Mouse (Mus musculus) liver, embryonic 12.5 days (tissue): Measurements from ENCODE around the gene A3galt2. TPM values are rescaled to one million over a fixed set of nuclear protein-coding genes. Genes with fewer than 3 reads are reported as not detected.
A peak's percentile ranks its signal among the peaks of the same experiment; 100 is the strongest.

Source experiments
- ATAC-seq: fragments of 200-750 bp; cut with Nextera tagmentation; 2 replicates; pipeline ENCODE4 v1.8.0; 2017; ENCODE audit warnings: moderate number of reproducible peaks, mild to moderate bottlenecking, moderate library complexity
- H3K27ac ChIP-seq: fragments of 300-500 bp; sonication (generic); 2 replicates; pipeline ENCODE4 v1.5.1; 2016; ENCODE audit warnings: mild to moderate bottlenecking
- H3K27me3 ChIP-seq: fragments of 300-500 bp; sonication (generic); replicated peaks from 2 replicates; pipeline ENCODE4 v1.6.1; 2016; ENCODE audit warnings: mild to moderate bottlenecking, moderate library complexity
- H3K36me3 ChIP-seq: fragments of 300-500 bp; sonication (generic); 2 replicates; pipeline ENCODE4 v1.6.1; 2016; ENCODE audit warnings: mild to moderate bottlenecking, moderate library complexity
- H3K4me1 ChIP-seq: fragments of 300-500 bp; sonication (generic); 2 replicates; pipeline ENCODE4 v1.6.1; 2016
- H3K4me2 ChIP-seq: fragments of 300-500 bp; sonication (generic); 2 replicates; pipeline ENCODE4 v1.6.1; 2016; ENCODE audit warnings: mild to moderate bottlenecking, moderate library complexity
- H3K4me3 ChIP-seq: fragments of 300-500 bp; sonication (generic); 2 replicates; pipeline ENCODE4 v1.5.1; 2016; ENCODE audit warnings: mild to moderate bottlenecking, moderate library complexity
- H3K9ac ChIP-seq: fragments of 300-500 bp; sonication (generic); 2 replicates; pipeline ENCODE4 v1.6.1; 2016; ENCODE audit warnings: mild to moderate bottlenecking, moderate library complexity
- H3K9me3 ChIP-seq: fragments of 300-500 bp; sonication (generic); replicated peaks from 2 replicates; pipeline ENCODE4 v1.6.1; 2016; ENCODE audit warnings: mild to moderate bottlenecking, moderate library complexity
- WGBS: fragments of 180-500 bp; shearing (Covaris S2); methylation state at CpG from one replicate; pipeline ENCODE4 v1.1.7; 2016; ENCODE audit not compliant: insufficient replicate concordance; 5-methylcytosine and 5-hydroxymethylcytosine counted together
- polyA plus RNA-seq: library from polyadenylated mRNA; unstranded; fragments of >200 nt; fragmentation: Nextera tagmentation; extraction: Ambion mirVana; gene quantifications from 2 replicates; pipeline ENCODE4 v1.2.1, GENCODE M21; 2016

The A3galt2 gene
- polyA plus RNA-seq, result 0.04 and 0.06 TPM in 2 replicates

DNA sequence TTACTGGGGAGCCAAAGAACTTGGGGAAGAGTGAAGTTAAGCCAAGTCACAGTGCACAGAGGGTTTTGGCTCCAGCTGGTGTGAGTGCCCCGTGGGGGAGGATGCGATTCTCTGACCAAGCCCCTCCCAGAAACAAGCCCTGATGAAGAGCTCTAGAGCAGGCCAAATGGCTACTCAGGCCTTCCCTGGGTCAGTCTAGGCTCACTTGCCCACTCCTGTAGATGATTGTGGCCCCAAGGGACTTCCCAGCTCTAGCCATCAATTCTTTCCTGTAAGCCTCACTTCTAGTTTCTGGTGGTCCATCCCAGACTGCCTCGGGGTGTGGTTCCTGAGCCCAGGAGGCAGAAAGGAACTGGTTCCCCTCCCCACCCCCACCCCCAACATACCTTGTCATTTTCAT, at the start of gene A3galt2:
A3galt2 (plus strand) TSS at position 301 of the 400 bp plus-strand sequence.
- H3K27me3 ChIP-seq, result no peaks in the 10 kb centered on the region
- no peaks in the 10 kb centered on the region for H3K9me3 ChIP-seq
- no peak within 1 kb of the TSS for H3K9ac ChIP-seq
- H3K27ac ChIP-seq, result no peak within 1 kb of the TSS
- no peak within 1 kb of the TSS for H3K4me3 ChIP-seq
- H3K4me1 ChIP-seq, result peaks cover 13% of the 10 kb centered on the region
- no peak within 1 kb of the TSS for H3K4me2 ChIP-seq
- WGBS, result 61% methylated on average over 3 of the region's 3 CpGs
- peaks cover 41% of the 10 kb centered on the region for H3K36me3 ChIP-seq
- ATAC-seq, result no peak

DNA sequence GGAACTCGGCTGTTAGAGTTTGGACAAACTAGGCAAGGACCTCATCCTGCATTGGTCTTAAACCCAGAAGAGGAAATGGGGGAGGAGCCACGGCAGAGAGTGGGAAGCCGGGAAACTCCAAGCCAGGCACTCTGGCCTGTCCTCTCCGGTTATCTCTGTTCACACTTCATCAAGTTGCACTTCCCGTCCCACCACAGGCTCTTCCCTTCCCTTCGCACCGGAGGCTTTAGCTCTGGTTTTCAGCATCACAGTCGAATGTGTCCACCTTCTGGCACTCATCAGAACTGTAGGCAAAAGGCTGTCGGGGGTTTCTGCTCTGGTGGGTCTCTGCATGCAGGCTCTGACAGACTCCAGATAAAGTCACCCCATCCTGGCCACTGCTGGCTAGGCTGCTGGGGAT, 48.5 kb upstream of the A3galt2 start:
- Histone ChIP-seq H3K4me3 (no peak overlapping the region), H3K9ac (no peak overlapping the region), H3K4me2 (no peak overlapping the region), H3K36me3 (no peaks in the 10 kb centered on the region), H3K27ac (no peak overlapping the region), H3K4me1 (peaks cover 36% of the 10 kb centered on the region), H3K9me3 (no peaks in the 10 kb centered on the region), H3K27me3 (peaks cover 30% of the 10 kb centered on the region)
- WGBS, result 6% methylated on average over 9 of the region's 9 CpGs
- no peak for ATAC-seq

DNA sequence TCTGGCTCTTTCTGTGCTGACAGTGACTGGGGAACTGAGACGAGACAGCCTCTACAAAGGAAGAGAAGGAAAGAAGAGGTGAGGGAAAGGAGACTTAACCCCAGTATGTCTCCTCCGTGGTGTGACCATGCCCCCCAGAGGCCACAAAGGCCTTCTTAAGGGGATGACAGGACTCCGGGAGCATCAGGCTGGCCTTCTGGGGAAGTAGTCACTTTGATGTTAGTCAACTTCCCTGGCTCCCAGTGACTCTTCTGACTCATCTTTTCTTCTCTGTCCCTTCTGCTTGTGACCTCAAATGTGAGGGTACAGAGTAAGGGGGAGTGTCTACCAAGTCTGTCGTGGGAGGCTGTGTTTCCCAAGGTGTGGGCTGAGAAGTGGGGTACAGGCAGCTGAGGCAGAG, 47.8 kb upstream of the A3galt2 start:
- WGBS, result 48% methylated on average over 4 of the region's 4 CpGs
- no peak overlapping the region for H3K9ac ChIP-seq
- no peak overlapping the region for H3K4me2 ChIP-seq
- H3K27me3 ChIP-seq, result peaks cover 30% of the 10 kb centered on the region
- no peak overlapping the region for H3K4me3 ChIP-seq
- no peaks in the 10 kb centered on the region for H3K9me3 ChIP-seq
- H3K4me1 ChIP-seq, result peaks cover 43% of the 10 kb centered on the region
- no peak for ATAC-seq
- H3K36me3 ChIP-seq, result no peaks in the 10 kb centered on the region
- no peak overlapping the region for H3K27ac ChIP-seq

DNA sequence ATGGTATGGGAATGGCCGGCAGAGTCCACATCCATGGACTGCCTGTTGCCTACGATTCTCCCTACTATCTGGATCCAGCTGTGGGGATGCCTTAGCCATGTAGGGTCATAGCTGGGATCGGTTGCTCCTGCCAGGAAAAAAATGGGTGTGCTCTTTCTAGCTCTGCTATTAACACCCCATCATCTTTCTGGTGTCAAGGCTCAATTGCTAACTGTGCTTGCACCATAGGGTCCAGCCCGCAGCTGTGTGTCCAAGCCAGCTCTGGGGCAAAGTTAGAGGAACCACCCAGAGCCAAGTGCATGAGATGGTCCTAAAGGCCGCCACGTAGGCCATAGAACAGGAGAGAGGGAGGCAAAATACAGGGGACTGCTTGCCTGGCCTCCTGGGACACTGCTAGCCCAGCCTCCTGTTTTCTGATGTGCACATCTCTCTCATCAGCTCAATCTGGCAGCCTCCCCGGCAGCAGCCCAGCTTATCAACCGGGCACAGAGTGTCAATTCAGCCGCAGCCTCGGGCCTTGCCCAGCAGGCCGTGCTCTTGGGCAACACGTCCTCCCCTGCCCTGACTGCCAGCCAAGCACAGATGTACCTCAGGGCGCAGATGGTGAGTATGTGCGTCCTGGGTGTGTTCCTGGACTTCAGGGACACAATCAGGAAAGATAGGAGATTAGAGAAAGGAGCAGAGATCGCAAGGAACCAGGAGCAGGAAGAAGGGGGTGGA, 45.9 kb upstream of the A3galt2 start:
- Histone ChIP-seq H3K4me1 (peaks cover 46% of the 10 kb centered on the region), H3K9me3 (no peaks in the 10 kb centered on the region), H3K9ac (no peak overlapping the region), H3K27me3 (peaks cover 30% of the 10 kb centered on the region), H3K27ac (no peak overlapping the region), H3K4me3 (no peak overlapping the region), H3K36me3 (no peaks in the 10 kb centered on the region), H3K4me2 (no peak overlapping the region)
- WGBS, result 47% methylated on average over 15 of the region's 15 CpGs
- peak; percentile 48 for ATAC-seq

DNA sequence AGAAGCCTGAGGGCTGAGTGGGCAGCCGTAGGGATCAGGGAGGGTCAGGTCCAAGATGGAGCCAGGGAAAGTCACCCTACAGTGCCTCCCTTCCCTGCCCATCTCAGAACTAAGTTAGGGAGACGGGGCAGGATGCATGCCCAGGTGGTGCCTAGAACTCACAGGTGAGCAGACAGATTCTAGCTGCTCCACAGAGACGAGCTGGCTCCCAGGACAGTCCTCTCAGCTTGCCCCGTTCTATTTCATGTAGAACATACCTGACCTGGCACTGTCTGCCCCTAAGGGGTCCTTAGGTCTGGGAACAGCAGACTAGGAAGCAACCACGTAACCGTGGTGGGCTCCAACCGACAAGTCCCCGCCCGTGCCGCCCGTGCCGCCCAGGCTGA, 45.4 kb upstream of the A3galt2 start:
- no peak overlapping the region for H3K4me2 ChIP-seq
- peaks cover 47% of the 10 kb centered on the region for H3K4me1 ChIP-seq
- H3K36me3 ChIP-seq, result no peaks in the 10 kb centered on the region
- H3K9ac ChIP-seq, result no peak overlapping the region
- no peak overlapping the region for H3K4me3 ChIP-seq
- no peak for ATAC-seq
- no peaks in the 10 kb centered on the region for H3K9me3 ChIP-seq
- H3K27ac ChIP-seq, result no peak overlapping the region
- 84% methylated on average over 12 of the region's 12 CpGs for WGBS
- H3K27me3 ChIP-seq, result peaks cover 30% of the 10 kb centered on the region

DNA sequence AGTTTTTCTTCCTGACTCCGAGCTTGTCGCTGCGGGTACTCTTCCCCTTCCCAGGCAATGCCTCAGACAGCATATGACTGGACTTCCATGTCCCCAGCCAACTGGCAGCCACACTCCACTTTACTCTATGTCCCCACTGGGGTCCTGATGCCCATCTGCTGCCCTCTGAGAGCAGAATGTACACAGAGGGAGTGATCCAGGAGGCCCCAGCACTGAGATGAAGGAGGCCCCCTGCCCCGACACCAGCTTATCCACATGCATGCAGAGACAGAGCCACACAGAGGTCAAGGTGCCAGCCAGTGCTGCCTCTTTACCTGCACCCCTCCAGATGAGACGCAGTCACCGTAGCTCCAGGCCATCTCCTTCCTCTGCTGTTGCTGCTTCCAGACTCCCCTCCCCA, 44.9 kb upstream of the A3galt2 start:
- ATAC-seq, result no peak
- WGBS, result 81% methylated on average over 6 of the region's 6 CpGs
- no peak overlapping the region for H3K4me2 ChIP-seq

DNA sequence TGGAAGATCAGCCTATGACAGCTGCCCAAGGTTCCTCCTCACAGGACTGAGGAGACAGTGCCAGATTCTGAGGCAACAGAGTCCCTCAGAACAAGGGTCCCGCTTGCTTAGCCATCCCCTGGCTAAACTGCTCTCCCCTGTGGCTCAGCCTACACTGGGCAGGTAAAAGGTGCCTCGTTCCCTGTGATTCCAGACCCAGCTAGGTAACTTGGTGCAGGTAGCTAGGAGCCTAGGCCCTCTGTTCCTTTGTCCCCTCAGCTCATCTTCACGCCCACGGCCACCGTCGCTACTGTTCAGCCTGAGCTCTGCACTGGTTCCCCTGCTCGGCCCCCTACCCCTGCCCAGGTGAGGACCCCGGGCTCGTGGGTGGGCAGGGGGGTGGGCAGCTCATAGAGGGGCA, 44.4 kb upstream of the A3galt2 start:
- H3K9ac ChIP-seq, result no peak overlapping the region
- peaks cover 57% of the 10 kb centered on the region for H3K4me1 ChIP-seq
- peak overlapping the region; percentile 76; the same call in 1 of the 2 replicates for H3K4me2 ChIP-seq
- WGBS, result 67% methylated on average over 9 of the region's 9 CpGs
- peaks cover 30% of the 10 kb centered on the region for H3K27me3 ChIP-seq
- no peak overlapping the region for H3K27ac ChIP-seq
- H3K4me3 ChIP-seq, result no peak overlapping the region
- no peaks in the 10 kb centered on the region for H3K36me3 ChIP-seq
- no peaks in the 10 kb centered on the region for H3K9me3 ChIP-seq
- ATAC-seq, result no peak

More for the DNA sequence above, 44.9 kb upstream of the A3galt2 start:
- Histone ChIP-seq H3K27ac (no peak overlapping the region), H3K9ac (no peak overlapping the region), H3K9me3 (no peaks in the 10 kb centered on the region), H3K4me1 (peaks cover 52% of the 10 kb centered on the region), H3K4me3 (no peak overlapping the region), H3K36me3 (no peaks in the 10 kb centered on the region), H3K27me3 (peaks cover 30% of the 10 kb centered on the region)

DNA sequence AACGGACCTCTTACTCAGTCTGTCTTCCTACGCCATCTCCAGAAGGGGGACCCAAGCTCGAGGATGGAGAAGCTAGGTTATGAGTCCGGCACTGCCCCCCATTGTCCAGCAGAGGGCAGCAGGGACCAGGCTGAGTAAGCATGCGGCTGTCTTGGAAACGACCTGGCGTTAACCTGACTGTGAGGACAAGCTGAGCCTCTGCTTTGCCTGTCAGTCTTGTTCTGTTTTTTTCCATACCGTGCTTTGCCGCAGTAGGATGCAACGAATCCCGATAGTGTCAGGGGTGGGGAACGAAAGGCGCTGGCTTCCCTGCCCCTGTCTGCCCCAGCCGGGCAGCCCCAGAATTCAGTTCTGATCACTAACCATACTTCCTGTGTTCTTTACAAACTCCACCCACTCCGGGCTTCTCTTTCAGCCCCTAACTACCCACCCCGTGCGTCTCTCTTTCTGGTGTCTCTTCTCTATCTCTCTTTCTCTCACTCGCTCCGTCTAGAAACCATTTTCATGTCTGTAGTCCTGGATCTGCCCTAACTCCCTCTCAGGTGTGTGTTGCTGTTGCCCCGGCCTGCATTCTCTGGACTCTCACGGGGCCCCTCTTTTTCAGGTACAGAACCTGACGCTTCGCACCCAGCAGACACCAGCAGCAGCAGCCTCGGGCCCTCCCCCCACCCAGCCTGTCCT, 43.6 kb upstream of the A3galt2 start:
- ATAC-seq, result peak; percentile 70
- H3K9me3 ChIP-seq, result no peaks in the 10 kb centered on the region
- WGBS, result 6% methylated on average over 24 of the region's 24 CpGs
- H3K9ac ChIP-seq, result peak overlapping the region; percentile 67
- H3K36me3 ChIP-seq, result no peaks in the 10 kb centered on the region
- H3K27ac ChIP-seq, result peak overlapping the region; percentile 11
- H3K27me3 ChIP-seq, result peaks cover 30% of the 10 kb centered on the region
- peaks cover 57% of the 10 kb centered on the region for H3K4me1 ChIP-seq
- peak overlapping the region; percentile 48 for H3K4me3 ChIP-seq
- H3K4me2 ChIP-seq, result peak overlapping the region; percentile 76

DNA sequence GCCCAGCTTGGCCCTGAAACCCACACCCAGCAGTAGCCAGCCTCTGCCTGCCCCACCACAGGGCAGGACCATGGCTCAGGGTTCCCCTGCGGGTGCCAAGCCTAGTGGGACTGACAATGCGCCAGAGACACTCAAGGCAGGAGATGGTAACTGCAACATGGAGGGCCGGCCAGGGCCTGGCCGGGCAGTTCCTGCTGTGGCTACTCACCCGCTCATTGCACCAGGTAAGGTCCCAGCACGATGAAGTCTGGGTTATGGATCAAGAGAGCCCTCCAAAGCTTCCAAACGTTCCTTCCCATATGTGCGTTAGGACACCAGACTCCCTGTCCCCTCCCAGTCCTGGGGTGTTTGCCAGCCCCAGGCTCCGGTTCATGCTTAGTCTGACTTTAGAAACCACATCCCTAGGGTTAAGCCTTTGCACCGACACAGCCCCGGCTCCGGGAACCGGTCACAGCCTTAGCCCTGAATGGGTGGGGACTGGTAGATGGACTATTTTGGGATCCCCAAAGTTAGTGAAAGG, 43.0 kb upstream of the A3galt2 start:
- Histone ChIP-seq H3K27ac (peak overlapping the region; percentile 11), H3K9me3 (no peaks in the 10 kb centered on the region), H3K9ac (peak overlapping the region; percentile 67), H3K4me2 (peak overlapping the region; percentile 76), H3K36me3 (no peaks in the 10 kb centered on the region), H3K4me3 (peak overlapping the region; percentile 48), H3K27me3 (peaks cover 28% of the 10 kb centered on the region), H3K4me1 (peaks cover 53% of the 10 kb centered on the region)
- no peak for ATAC-seq
- WGBS, result 65% methylated on average over 13 of the region's 13 CpGs

DNA sequence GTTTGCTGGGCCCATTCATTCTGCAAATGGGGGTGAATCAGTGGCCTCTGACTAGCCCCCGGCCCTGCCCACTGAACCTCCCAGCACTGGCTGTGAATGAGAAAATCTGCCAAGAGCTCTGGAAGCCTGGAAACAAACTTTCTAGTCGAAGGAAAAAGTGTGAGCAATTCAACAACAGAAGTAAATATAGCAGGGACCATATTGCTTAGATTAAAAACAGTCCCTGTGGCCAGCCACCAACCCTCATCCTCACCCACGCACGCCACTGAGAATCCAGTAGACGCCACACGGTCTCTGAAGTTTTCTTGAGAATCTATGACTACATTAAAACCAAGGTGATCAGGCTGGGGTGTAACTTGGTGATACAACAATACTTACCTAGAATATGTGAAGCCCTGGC, 42.2 kb upstream of the A3galt2 start:
- WGBS, result 78% methylated on average over 6 of the region's 6 CpGs
- Histone ChIP-seq H3K4me2 (no peak overlapping the region), H3K4me3 (no peak overlapping the region), H3K27me3 (peaks cover 21% of the 10 kb centered on the region), H3K27ac (no peak overlapping the region), H3K9ac (no peak overlapping the region), H3K4me1 (peaks cover 53% of the 10 kb centered on the region), H3K9me3 (no peaks in the 10 kb centered on the region), H3K36me3 (no peaks in the 10 kb centered on the region)
- ATAC-seq, result no peak

DNA sequence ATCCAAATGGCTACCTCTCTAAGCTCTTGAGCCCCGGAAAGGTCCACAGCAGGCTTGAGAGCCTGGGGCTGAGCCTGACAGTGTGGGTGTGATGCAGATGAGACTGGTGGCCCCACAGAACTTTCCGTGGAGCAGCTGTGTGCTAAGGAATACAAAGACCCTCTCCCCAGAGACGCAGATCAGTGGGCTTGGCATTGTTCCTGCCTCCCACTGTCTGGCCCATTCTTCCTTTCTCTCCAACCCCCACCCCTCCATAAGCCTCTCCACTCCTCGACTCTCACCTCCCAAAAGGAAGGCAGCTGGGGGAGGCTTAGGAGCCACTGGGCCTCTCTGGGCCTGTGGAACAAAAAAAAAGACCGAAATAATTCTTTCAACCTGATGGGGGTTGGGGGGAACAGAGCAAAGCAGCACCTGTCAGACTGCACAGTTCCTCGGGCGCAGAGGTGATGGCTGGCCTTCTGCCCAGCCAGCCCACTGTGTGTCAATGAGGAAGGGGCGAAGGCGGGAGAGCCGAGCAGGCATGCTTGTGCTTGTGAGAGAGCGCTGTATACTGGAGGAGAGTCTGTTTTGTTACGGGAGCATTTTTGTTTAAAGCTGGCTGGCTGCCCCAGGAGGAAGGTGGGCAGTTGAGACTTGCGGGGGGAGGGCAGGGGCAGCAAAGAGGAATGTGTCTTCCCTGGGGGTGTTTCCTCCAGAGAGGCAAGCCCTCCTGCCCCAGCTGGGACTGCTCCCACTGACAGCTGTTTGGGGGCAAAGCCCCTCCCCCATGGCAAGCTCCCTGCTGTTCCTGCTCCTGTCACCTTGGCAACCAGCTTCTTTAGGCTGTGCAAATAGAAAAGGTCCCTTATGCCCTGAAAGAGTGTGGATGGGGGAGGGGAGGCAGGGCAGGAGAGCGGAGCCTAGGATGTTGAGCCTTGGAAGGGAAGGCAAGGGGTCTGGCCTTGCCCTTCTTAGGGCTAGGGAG, 39.6 kb upstream of the A3galt2 start:
- Histone ChIP-seq H3K27ac (no peak overlapping the region), H3K9me3 (no peaks in the 10 kb centered on the region), H3K4me2 (peak overlapping the region; percentile 7; the same call in 1 of the 2 replicates), H3K36me3 (no peaks in the 10 kb centered on the region), H3K9ac (no peak overlapping the region), H3K4me3 (no peak overlapping the region), H3K4me1 (peaks cover 50% of the 10 kb centered on the region), H3K27me3 (no peaks in the 10 kb centered on the region; the same call in 1 of the 2 replicates)
- 46% methylated on average over 14 of the region's 14 CpGs for WGBS
- no peak for ATAC-seq
